Mouse (Mus musculus): ENCODE data around the gene Ms4a4b. TPM values are rescaled to one million over a fixed set of nuclear protein-coding genes. Genes with fewer than 3 reads are reported as not detected.
"Not testable (repeated sequence)": the region's sequence is repeated elsewhere in the genome, so short reads cannot be mapped to it uniquely, and the experiment has no call there.

Gene Ms4a4b
- 1.6 and 3.8 TPM in 2 replicates for polyA plus RNA-seq (2015; fragmentation: Nextera tagmentation; extraction: Ambion mirVana)

DNA sequence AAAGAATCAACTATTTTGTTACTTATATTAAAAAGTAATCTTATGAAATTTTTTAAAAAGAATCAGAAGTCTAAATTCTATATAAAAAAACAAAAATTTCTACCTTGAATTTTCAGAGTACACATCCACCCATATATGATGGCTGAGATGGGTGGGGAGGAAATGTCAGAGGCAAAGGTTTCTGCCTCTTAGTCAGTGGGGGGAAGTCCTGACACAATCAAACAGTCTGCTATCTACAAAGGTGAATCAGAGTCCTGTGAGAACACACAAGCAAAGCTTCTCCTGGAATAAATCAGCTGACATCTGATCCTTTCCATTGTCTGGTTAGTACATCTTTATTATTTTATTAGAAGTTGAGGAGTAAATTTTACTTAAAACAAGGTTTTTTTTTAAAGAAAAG lies at the start of gene Ms4a4b:
Gene Ms4a4b (plus strand): TSS at position 216 of the 400 bp plus-strand sequence.
- no peak for ATAC-seq (replicated peaks; ENCODE audit: extremely low read depth, insufficient read depth, low FRiP score)

DNA sequence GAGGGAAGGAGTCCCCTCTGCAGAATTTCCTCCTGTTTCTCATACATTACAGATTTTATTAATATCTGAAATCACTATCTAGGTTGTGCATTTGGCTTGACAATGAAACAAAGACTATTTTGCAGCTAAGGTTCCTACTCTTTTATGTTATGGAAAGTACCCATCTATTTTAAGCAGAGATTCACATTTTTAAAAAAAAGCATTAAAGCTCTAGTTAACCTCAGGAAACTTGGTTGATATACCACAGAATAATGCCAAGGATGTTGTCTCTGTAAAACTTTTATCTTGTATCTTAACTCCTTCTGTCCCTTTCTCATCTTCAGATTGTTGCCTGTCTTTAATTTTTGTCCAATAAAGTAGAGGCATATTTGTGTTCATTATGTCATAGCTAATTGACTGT lies 47.6 kb upstream of the Ms4a4b start:
- Histone ChIP-seq H3K9me3 (replicated peaks; ENCODE audit: control insufficient read depth, low read length) (no peaks in the 10 kb centered on the region), H3K4me3 (ENCODE audit: low read length) (no peak overlapping the region), H3K9ac (ENCODE audit: low read length) (no peak overlapping the region), H3K4me2 (ENCODE audit: low read depth, low read length) (no peak overlapping the region), H3K27ac (ENCODE audit: low read length) (no peak overlapping the region), H3K4me1 (ENCODE audit: control insufficient read depth, insufficient read depth, low read length) (no peaks in the 10 kb centered on the region), H3K36me3 (ENCODE audit: control insufficient read depth, insufficient read depth) (no peaks in the 10 kb centered on the region), H3K27me3 (ENCODE audit: control insufficient read depth, insufficient read depth, low read length) (no peaks in the 10 kb centered on the region)
- ATAC-seq (replicated peaks; ENCODE audit: extremely low read depth, insufficient read depth, low FRiP score): no peak

More for the DNA sequence above, at the start of gene Ms4a4b:
- H3K4me1 ChIP-seq (ENCODE audit: control insufficient read depth, insufficient read depth, low read length): no peaks in the 10 kb centered on the region
- H3K9ac ChIP-seq (ENCODE audit: low read length): no peak within 1 kb of the TSS
- no peaks in the 10 kb centered on the region for H3K36me3 ChIP-seq (ENCODE audit: control insufficient read depth, insufficient read depth)
- H3K9me3 ChIP-seq (replicated peaks; ENCODE audit: control insufficient read depth, low read length): no peaks in the 10 kb centered on the region
- H3K27ac ChIP-seq (ENCODE audit: low read length): no peak within 1 kb of the TSS
- H3K4me2 ChIP-seq (ENCODE audit: low read depth, low read length): no peak within 1 kb of the TSS
- no peaks in the 10 kb centered on the region for H3K27me3 ChIP-seq (ENCODE audit: control insufficient read depth, insufficient read depth, low read length)
- no peak within 1 kb of the TSS for H3K4me3 ChIP-seq (ENCODE audit: low read length)

GRCm38 (mm10) chr19:11404527-11404926 lies 38.8 kb upstream of the Ms4a4b start, which contains the start of gene Ms4a4c:
Gene Ms4a4c, plus strand, starts transcription at chr19:11404770.
- 75% methylated on average over 3 of the region's 3 CpGs for WGBS
- ATAC-seq (replicated peaks; ENCODE audit: extremely low read depth, insufficient read depth, low FRiP score): no peak
- Histone ChIP-seq H3K36me3 (ENCODE audit: control insufficient read depth, insufficient read depth) (no peaks in the 10 kb centered on the region), H3K27me3 (ENCODE audit: control insufficient read depth, insufficient read depth, low read length) (no peaks in the 10 kb centered on the region), H3K9me3 (replicated peaks; ENCODE audit: control insufficient read depth, low read length) (no peaks in the 10 kb centered on the region), H3K4me3 (ENCODE audit: low read length) (no peak within 1 kb of the TSS), H3K4me1 (ENCODE audit: control insufficient read depth, insufficient read depth, low read length) (no peaks in the 10 kb centered on the region), H3K27ac (ENCODE audit: low read length) (no peak within 1 kb of the TSS), H3K9ac (ENCODE audit: low read length) (no peak within 1 kb of the TSS), H3K4me2 (ENCODE audit: low read depth, low read length) (no peak within 1 kb of the TSS)

- no peaks in the 10 kb centered on the region for H3K9me3 ChIP-seq (replicated peaks; ENCODE audit: control insufficient read depth, low read length)
- no peak overlapping the region for H3K4me3 ChIP-seq (ENCODE audit: low read length)
- no peak overlapping the region for H3K4me2 ChIP-seq (ENCODE audit: low read depth, low read length)
- no peak overlapping the region for H3K27ac ChIP-seq (ENCODE audit: low read length)
- no peaks in the 10 kb centered on the region for H3K4me1 ChIP-seq (ENCODE audit: control insufficient read depth, insufficient read depth, low read length)
- H3K36me3 ChIP-seq (ENCODE audit: control insufficient read depth, insufficient read depth): no peaks in the 10 kb centered on the region
- no peak overlapping the region for H3K9ac ChIP-seq (ENCODE audit: low read length)
- H3K27me3 ChIP-seq (ENCODE audit: control insufficient read depth, insufficient read depth, low read length): no peaks in the 10 kb centered on the region
- ATAC-seq (replicated peaks; ENCODE audit: extremely low read depth, insufficient read depth, low FRiP score): no peak
These were observed 35.9 kb upstream of the Ms4a4b start for GRCm38 (mm10) chr19:11407428-11407827.

GRCm38 (mm10) chr19:11408591-11408990 lies 34.8 kb upstream of the Ms4a4b start:
- ATAC-seq (replicated peaks; ENCODE audit: extremely low read depth, insufficient read depth, low FRiP score): no peak
- H3K4me2 ChIP-seq (ENCODE audit: low read depth, low read length): no peak overlapping the region
- H3K27ac ChIP-seq (ENCODE audit: low read length): no peak overlapping the region
- whole genome bisulfite sequencing: 75% methylated on average over 1 of the region's 1 CpGs
- no peaks in the 10 kb centered on the region for H3K36me3 ChIP-seq (ENCODE audit: control insufficient read depth, insufficient read depth)
- H3K27me3 ChIP-seq (ENCODE audit: control insufficient read depth, insufficient read depth, low read length): no peaks in the 10 kb centered on the region
- H3K9ac ChIP-seq (ENCODE audit: low read length): no peak overlapping the region
- no peaks in the 10 kb centered on the region for H3K4me1 ChIP-seq (ENCODE audit: control insufficient read depth, insufficient read depth, low read length)
- H3K4me3 ChIP-seq (ENCODE audit: low read length): no peak overlapping the region
- H3K9me3 ChIP-seq (replicated peaks; ENCODE audit: control insufficient read depth, low read length): no peaks in the 10 kb centered on the region

- Histone ChIP-seq H3K4me1 (ENCODE audit: control insufficient read depth, insufficient read depth, low read length) (no peaks in the 10 kb centered on the region), H3K9me3 (replicated peaks; ENCODE audit: control insufficient read depth, low read length) (no peaks in the 10 kb centered on the region), H3K4me2 (ENCODE audit: low read depth, low read length) (no peak overlapping the region), H3K4me3 (ENCODE audit: low read length) (no peak overlapping the region), H3K27me3 (ENCODE audit: control insufficient read depth, insufficient read depth, low read length) (no peaks in the 10 kb centered on the region), H3K36me3 (ENCODE audit: control insufficient read depth, insufficient read depth) (no peaks in the 10 kb centered on the region), H3K9ac (ENCODE audit: low read length) (no peak overlapping the region), H3K27ac (ENCODE audit: low read length) (no peak overlapping the region)
- no peak for ATAC-seq (replicated peaks; ENCODE audit: extremely low read depth, insufficient read depth, low FRiP score)
- 72% methylated on average over 1 of the region's 1 CpGs for WGBS
These were observed 31.7 kb upstream of the Ms4a4b start for GRCm38 (mm10) chr19:11411640-11412039.

GRCm38 (mm10) chr19:11414084-11414483 lies 29.3 kb upstream of the Ms4a4b start:
- H3K36me3 ChIP-seq (ENCODE audit: control insufficient read depth, insufficient read depth): no peaks in the 10 kb centered on the region
- no peaks in the 10 kb centered on the region for H3K27me3 ChIP-seq (ENCODE audit: control insufficient read depth, insufficient read depth, low read length)
- no peak overlapping the region for H3K4me3 ChIP-seq (ENCODE audit: low read length)
- H3K4me2 ChIP-seq (ENCODE audit: low read depth, low read length): no peak overlapping the region
- WGBS: 79% methylated on average over 1 of the region's 1 CpGs
- no peaks in the 10 kb centered on the region for H3K4me1 ChIP-seq (ENCODE audit: control insufficient read depth, insufficient read depth, low read length)
- no peaks in the 10 kb centered on the region for H3K9me3 ChIP-seq (replicated peaks; ENCODE audit: control insufficient read depth, low read length)
- no peak overlapping the region for H3K9ac ChIP-seq (ENCODE audit: low read length)
- no peak for ATAC-seq (replicated peaks; ENCODE audit: extremely low read depth, insufficient read depth, low FRiP score)
- no peak overlapping the region for H3K27ac ChIP-seq (ENCODE audit: low read length)

DNA sequence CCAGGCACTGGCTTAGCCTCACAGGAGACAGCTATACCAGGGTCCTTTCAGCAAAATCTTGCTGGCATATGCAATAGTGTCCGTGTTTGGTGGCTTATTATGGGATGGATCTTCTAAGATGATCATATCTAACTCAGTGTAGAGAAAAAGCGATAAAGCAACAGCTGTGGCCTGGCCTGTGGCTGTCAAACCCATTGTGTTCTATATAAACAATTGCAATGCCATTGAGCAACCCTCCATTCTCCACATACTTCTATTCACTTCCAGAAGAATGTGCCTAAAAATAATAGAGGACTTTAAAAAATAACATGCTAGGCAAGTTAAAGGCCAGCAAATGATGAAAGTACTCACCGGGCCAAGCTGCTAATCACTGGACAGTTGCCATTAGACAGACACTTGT lies 27.8 kb upstream of the Ms4a4b start:
- H3K9me3 ChIP-seq (replicated peaks; ENCODE audit: control insufficient read depth, low read length): no peaks in the 10 kb centered on the region
- no peak overlapping the region for H3K9ac ChIP-seq (ENCODE audit: low read length)
- WGBS: 58% methylated on average over 3 of the region's 3 CpGs
- H3K4me2 ChIP-seq (ENCODE audit: low read depth, low read length): no peak overlapping the region
- ATAC-seq (replicated peaks; ENCODE audit: extremely low read depth, insufficient read depth, low FRiP score): no peak
- no peaks in the 10 kb centered on the region for H3K27me3 ChIP-seq (ENCODE audit: control insufficient read depth, insufficient read depth, low read length)
- no peak overlapping the region for H3K27ac ChIP-seq (ENCODE audit: low read length)
- H3K4me3 ChIP-seq (ENCODE audit: low read length): no peak overlapping the region
- no peaks in the 10 kb centered on the region for H3K36me3 ChIP-seq (ENCODE audit: control insufficient read depth, insufficient read depth)
- no peaks in the 10 kb centered on the region for H3K4me1 ChIP-seq (ENCODE audit: control insufficient read depth, insufficient read depth, low read length)

GRCm38 (mm10) chr19:11418865-11419264 lies 24.5 kb upstream of the Ms4a4b start:
- H3K4me3 ChIP-seq (ENCODE audit: low read length); H3K36me3 ChIP-seq (ENCODE audit: control insufficient read depth, insufficient read depth); H3K4me1 ChIP-seq (ENCODE audit: control insufficient read depth, insufficient read depth, low read length); H3K4me2 ChIP-seq (ENCODE audit: low read depth, low read length); H3K27me3 ChIP-seq (ENCODE audit: control insufficient read depth, insufficient read depth, low read length); H3K9me3 ChIP-seq (replicated peaks; ENCODE audit: control insufficient read depth, low read length); H3K9ac ChIP-seq (ENCODE audit: low read length); H3K27ac ChIP-seq (ENCODE audit: low read length); ATAC-seq (replicated peaks; ENCODE audit: extremely low read depth, insufficient read depth, low FRiP score): not testable (repeated sequence)
- 71% methylated on average over 1 of the region's 3 CpGs for WGBS

DNA sequence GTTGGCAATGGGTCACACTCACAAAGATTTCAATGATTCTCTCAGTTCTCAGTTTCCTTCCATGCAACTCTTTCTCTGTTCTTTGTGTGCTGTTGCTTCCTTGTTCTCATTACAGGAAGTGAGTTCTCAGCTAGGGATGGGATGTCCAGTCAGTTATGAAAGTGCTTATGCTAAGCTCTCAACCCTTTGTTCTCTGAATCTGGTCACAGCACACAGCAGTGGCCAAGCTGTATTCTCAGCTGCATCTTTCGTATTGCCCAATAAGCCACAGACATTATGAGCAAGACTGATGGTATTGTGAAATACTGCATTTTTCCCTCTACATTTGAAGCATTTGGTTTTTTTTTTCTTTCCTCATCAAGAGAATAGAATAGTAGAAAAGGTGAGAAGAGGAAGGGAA lies 12.1 kb upstream of the Ms4a4b start:
- H3K4me3 ChIP-seq (ENCODE audit: low read length); H3K9me3 ChIP-seq (replicated peaks; ENCODE audit: control insufficient read depth, low read length); H3K36me3 ChIP-seq (ENCODE audit: control insufficient read depth, insufficient read depth); H3K9ac ChIP-seq (ENCODE audit: low read length); H3K4me2 ChIP-seq (ENCODE audit: low read depth, low read length); H3K27me3 ChIP-seq (ENCODE audit: control insufficient read depth, insufficient read depth, low read length); H3K4me1 ChIP-seq (ENCODE audit: control insufficient read depth, insufficient read depth, low read length); ATAC-seq (replicated peaks; ENCODE audit: extremely low read depth, insufficient read depth, low FRiP score); H3K27ac ChIP-seq (ENCODE audit: low read length): not testable (repeated sequence)
- WGBS: 88% methylated on average over 1 of the region's 1 CpGs

Data from heart, embryonic 16.5 days (tissue).